Mouse (Mus musculus) heart, postnatal 0 days (tissue): Measurements from ENCODE around the gene Cacna2d2.

Source experiments
- CTCF ChIP-seq: IDR thresholded peaks from 2 replicates; pipeline ENCODE4 v1.5.1; 2016; ENCODE audit warnings: antibody characterized with exemption, control low read depth, low read depth
- EP300 ChIP-seq: IDR thresholded peaks from 2 replicates; pipeline ENCODE4 v1.6.1; 2016; ENCODE audit warnings: antibody characterized with exemption, low read depth

DNA sequence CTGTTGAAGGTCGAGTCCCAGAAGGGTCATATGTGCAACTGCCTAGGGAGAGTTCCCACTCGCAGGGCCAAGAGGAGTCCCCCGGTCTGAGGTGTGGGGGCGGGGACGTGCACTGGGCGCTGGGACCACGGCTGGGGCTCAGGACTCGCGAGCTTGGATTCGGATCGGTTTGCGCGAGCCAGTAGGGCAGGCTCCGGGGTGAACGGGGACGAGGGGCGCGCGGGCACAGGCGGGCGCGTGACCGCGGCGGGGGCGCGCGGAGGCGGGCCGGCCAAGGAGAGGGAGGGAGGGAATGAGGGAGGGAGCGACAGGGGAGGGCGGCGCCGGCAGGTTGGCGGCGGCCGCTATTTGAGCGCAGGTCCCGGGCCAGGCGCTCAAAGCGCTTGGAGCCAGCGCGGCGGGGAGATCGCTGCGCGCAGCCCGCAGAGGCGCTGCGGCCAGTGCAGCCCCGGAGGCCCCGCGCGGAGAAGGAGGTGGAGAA lies at the start of gene Cacna2d2:
- no peak for TF ChIP-seq EP300
- no peak for TF ChIP-seq CTCF
